Mouse (Mus musculus) forebrain, embryonic 12.5 days (tissue): Measurements from ENCODE around the gene Abcc6. TPM values are rescaled to one million over a fixed set of nuclear protein-coding genes. Genes with fewer than 3 reads are reported as not detected.
A peak's percentile ranks its signal among the peaks of the same experiment; 100 is the strongest.
"Not testable (repeated sequence)": the region's sequence is repeated elsewhere in the genome, so short reads cannot be mapped to it uniquely, and the experiment has no call there.

Experiments used
- ATAC-seq: fragments of 200-750 bp; cut with Nextera tagmentation; 2 replicates; pipeline ENCODE4 v1.8.0; 2017; ENCODE audit warnings: moderate TSS enrichment; ENCODE audit not compliant: low FRiP score
- H3K27ac ChIP-seq: fragments of 300-500 bp; sonication (generic); 2 replicates; pipeline ENCODE4 v1.5.1; 2016; ENCODE audit warnings: mild to moderate bottlenecking
- H3K27me3 ChIP-seq: fragments of 300-500 bp; sonication (generic); 2 replicates; pipeline ENCODE4 v1.6.1; 2016; ENCODE audit warnings: mild to moderate bottlenecking
- H3K36me3 ChIP-seq: fragments of 300-500 bp; sonication (generic); replicated peaks from 2 replicates; pipeline ENCODE4 v1.6.1; 2016; ENCODE audit warnings: mild to moderate bottlenecking
- H3K4me1 ChIP-seq: fragments of 300-500 bp; sonication (generic); 2 replicates; pipeline ENCODE4 v1.6.1; 2016
- H3K4me2 ChIP-seq: fragments of 300-500 bp; sonication (generic); 2 replicates; pipeline ENCODE4 v1.6.1; 2016; ENCODE audit warnings: mild to moderate bottlenecking, moderate library complexity
- H3K4me3 ChIP-seq: fragments of 300-500 bp; sonication (generic); replicated peaks from 2 replicates; pipeline ENCODE4 v1.5.1; 2016; ENCODE audit warnings: mild to moderate bottlenecking
- H3K9ac ChIP-seq: fragments of 300-500 bp; sonication (generic); 2 replicates; pipeline ENCODE4 v1.6.1; 2016; ENCODE audit warnings: mild to moderate bottlenecking
- H3K9me3 ChIP-seq: fragments of 300-500 bp; sonication (generic); 2 replicates; pipeline ENCODE4 v1.6.1; 2016
- WGBS: fragments of 180-500 bp; shearing (Covaris S2); methylation state at CpG from one replicate; pipeline ENCODE4 v1.1.7; 2016; 5-methylcytosine and 5-hydroxymethylcytosine counted together
- polyA plus RNA-seq: library from polyadenylated mRNA; unstranded; fragments of >200 nt; fragmentation: Nextera tagmentation; extraction: Ambion mirVana; gene quantifications from 2 replicates; pipeline ENCODE4 v1.2.1, GENCODE M21; 2016

Gene Abcc6
- polyA plus RNA-seq, 1 experiment from 2014 or later: 0.10 TPM

DNA sequence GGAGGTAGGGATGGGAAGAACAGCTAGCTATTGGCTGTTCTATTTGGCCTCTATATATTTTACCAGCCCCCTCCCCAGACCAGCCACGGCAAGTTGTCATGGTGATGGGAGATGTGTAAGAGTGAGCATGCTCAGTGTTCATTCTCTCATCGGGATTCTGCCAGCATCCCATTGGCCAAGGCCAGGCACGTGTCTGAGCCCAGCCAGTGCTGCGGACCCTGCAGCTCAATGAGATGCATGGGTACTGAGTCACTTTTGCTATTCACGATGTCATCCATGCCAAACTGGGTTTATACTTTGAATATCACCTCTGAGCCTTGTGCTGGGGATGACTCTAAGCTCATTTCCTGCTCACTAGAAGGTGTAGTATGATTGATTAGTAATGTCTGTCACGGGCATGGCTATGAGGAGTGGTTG lies 56.8 kb downstream of the Abcc6 start:
- no peak overlapping the region for H3K9ac ChIP-seq
- H3K9me3 ChIP-seq: no peaks in the 10 kb centered on the region
- H3K27me3 ChIP-seq: 0 out of 2 replicates have a peak, but pooled peaks cover 5% of the 10 kb centered on the region
- 0 out of 2 replicates have a peak, but pooled peaks have one; percentile 55 for ATAC-seq
- no peaks in the 10 kb centered on the region for H3K4me1 ChIP-seq
- H3K4me3 ChIP-seq: no peak overlapping the region
- H3K4me2 ChIP-seq: no peak overlapping the region
- H3K27ac ChIP-seq: no peak overlapping the region
- WGBS: 81% methylated on average over 6 of the region's 6 CpGs
- H3K36me3 ChIP-seq: no peaks in the 10 kb centered on the region

GRCm38 (mm10) chr7:45971831-45972723 lies 58.0 kb downstream of the Abcc6 start:
- no peak overlapping the region for H3K27ac ChIP-seq
- no peaks in the 10 kb centered on the region for H3K4me1 ChIP-seq
- WGBS: 82% methylated on average over 11 of the region's 11 CpGs
- no peaks in the 10 kb centered on the region for H3K9me3 ChIP-seq
- no peak overlapping the region for H3K4me3 ChIP-seq
- no peak overlapping the region for H3K4me2 ChIP-seq
- H3K9ac ChIP-seq: no peak overlapping the region
- no peaks in the 10 kb centered on the region for H3K36me3 ChIP-seq
- H3K27me3 ChIP-seq: 0 out of 2 replicates have a peak, but pooled peaks cover 3% of the 10 kb centered on the region
- ATAC-seq: no peak

DNA sequence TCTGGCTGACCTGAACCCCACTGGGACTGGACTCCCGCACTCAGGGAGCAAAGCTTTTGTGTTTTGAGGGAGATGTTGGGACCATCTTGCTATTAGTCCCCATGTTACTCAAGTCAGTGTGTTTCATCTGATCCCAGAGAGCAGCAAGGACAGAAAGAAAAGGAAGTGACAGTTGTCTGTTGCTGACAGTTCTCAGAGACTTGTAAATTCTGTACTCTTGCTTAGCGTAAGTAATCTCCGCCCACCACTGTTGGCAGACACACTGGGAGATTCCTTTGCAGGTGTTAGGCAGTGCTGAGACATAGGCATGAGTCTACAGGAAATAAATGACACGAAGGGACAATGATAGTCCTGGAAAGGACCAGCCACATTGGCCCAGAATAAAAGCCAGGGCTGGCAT lies 73.5 kb downstream of the Abcc6 start:
- Histone ChIP-seq H3K27ac (no peak overlapping the region), H3K4me1 (no peaks in the 10 kb centered on the region), H3K9ac (no peak overlapping the region), H3K9me3 (no peaks in the 10 kb centered on the region), H3K36me3 (no peaks in the 10 kb centered on the region), H3K4me2 (no peak overlapping the region), H3K27me3 (no peaks in the 10 kb centered on the region), H3K4me3 (no peak overlapping the region)
- no peak for ATAC-seq
- WGBS: 70% methylated on average over 4 of the region's 4 CpGs

GRCm38 (mm10) chr7:45949061-45949460 lies 81.0 kb downstream of the Abcc6 start:
- Histone ChIP-seq H3K4me2 (no peak overlapping the region), H3K9me3 (no peaks in the 10 kb centered on the region), H3K9ac (no peak overlapping the region), H3K4me3 (no peak overlapping the region), H3K27me3 (no peaks in the 10 kb centered on the region), H3K27ac (no peak overlapping the region), H3K36me3 (no peaks in the 10 kb centered on the region), H3K4me1 (no peaks in the 10 kb centered on the region)
- WGBS: 84% methylated on average over 4 of the region's 4 CpGs
- no peak for ATAC-seq

- not testable (repeated sequence) for H3K36me3 ChIP-seq, H3K4me1 ChIP-seq, H3K9me3 ChIP-seq, H3K9ac ChIP-seq, H3K27ac ChIP-seq, H3K27me3 ChIP-seq, H3K4me2 ChIP-seq, ATAC-seq, H3K4me3 ChIP-seq
- 62% methylated on average over 1 of the region's 1 CpGs for WGBS
Observed at GRCm38 (mm10) chr7:45943280-45943679, 86.8 kb downstream of the Abcc6 start.

GRCm38 (mm10) chr7:45941986-45942385 lies 88.1 kb downstream of the Abcc6 start:
- no peaks in the 10 kb centered on the region for H3K27me3 ChIP-seq
- H3K9me3 ChIP-seq: no peaks in the 10 kb centered on the region
- no peak overlapping the region for H3K9ac ChIP-seq
- no peaks in the 10 kb centered on the region for H3K4me1 ChIP-seq
- no peak overlapping the region for H3K4me3 ChIP-seq
- H3K36me3 ChIP-seq: no peaks in the 10 kb centered on the region
- 82% methylated on average over 9 of the region's 9 CpGs for WGBS
- ATAC-seq: no peak
- H3K4me2 ChIP-seq: no peak overlapping the region
- no peak overlapping the region for H3K27ac ChIP-seq

DNA sequence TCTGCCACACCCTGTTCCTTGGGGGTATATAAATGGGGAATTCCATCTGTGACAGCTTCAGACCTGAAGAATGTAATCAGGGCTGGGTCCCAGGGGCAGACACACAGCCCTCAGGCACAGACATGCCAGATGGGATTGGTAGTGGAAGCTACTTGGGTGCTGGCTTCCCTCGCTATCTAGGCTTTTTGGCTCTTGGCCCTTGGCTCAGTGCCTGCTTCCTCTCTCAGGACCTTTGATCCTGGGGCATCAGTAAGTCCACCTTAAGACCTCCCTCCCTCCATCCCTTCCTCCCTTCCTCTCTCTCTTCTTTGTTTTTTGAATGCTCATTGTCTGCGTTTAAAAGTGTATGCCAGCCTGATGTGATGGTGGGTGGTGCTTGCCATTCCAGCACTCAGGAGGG lies 90.3 kb downstream of the Abcc6 start:
- Histone ChIP-seq H3K27me3 (no peaks in the 10 kb centered on the region; the same call in 1 of the 2 replicates), H3K4me3 (no peak overlapping the region), H3K9me3 (no peaks in the 10 kb centered on the region), H3K9ac (no peak overlapping the region), H3K36me3 (no peaks in the 10 kb centered on the region), H3K27ac (no peak overlapping the region), H3K4me2 (no peak overlapping the region), H3K4me1 (no peaks in the 10 kb centered on the region)
- WGBS: 30% methylated on average over 2 of the region's 2 CpGs
- no peak for ATAC-seq

GRCm38 (mm10) chr7:45935114-45935513 lies 95.0 kb downstream of the Abcc6 start:
- Histone ChIP-seq H3K9ac (no peak overlapping the region), H3K4me2 (no peak overlapping the region), H3K4me1 (no peaks in the 10 kb centered on the region), H3K36me3 (no peaks in the 10 kb centered on the region), H3K4me3 (no peak overlapping the region), H3K27ac (no peak overlapping the region), H3K9me3 (no peaks in the 10 kb centered on the region), H3K27me3 (no peaks in the 10 kb centered on the region; the same call in 1 of the 2 replicates)
- 35% methylated on average over 7 of the region's 7 CpGs for WGBS
- ATAC-seq: 0 out of 2 replicates have a peak, but pooled peaks have one; percentile 46

DNA sequence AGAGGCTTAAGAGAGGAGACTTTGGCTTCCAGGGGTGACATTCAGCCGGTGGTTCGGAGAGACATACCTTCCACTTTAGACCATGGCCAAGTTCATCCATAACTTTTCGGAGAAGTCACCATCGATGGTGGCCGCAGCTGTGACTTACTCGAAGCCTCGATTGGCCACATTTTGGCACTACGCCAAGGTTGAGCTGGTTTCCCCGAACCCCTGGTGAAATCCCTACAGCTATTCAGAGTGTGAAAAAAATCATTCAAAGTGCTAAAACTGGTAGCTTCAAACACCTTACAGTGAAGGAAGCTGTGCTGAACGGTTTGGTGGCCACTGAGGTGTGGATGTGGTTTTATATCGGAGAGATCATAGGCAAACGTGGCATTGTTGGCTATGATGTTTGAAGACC lies 96.3 kb downstream of the Abcc6 start:
- WGBS: 97% methylated on average over 12 of the region's 12 CpGs
- H3K36me3 ChIP-seq, H3K9ac ChIP-seq, ATAC-seq, H3K27me3 ChIP-seq, H3K4me3 ChIP-seq, H3K4me1 ChIP-seq, H3K4me2 ChIP-seq, H3K27ac ChIP-seq, H3K9me3 ChIP-seq: not testable (repeated sequence)

DNA sequence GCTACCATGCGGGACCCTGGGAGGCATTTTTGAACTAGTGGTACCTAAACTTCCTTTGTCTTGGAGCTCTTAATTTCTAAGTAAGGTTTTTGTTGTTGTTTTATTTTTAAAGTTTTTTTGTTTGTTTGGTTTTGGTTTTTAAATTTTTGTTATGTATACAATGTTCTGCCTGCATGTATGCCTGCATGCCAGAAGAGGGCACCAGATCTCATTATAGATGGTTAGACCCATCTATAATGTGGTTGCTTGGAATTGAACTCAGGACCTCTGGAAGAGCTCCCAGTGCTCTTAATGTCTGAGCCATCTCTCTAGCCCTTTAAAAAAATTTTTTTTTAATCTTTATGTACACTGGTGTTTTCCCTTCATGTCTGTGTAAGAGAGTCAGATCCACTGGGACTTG lies 100.4 kb downstream of the Abcc6 start:
- H3K27ac ChIP-seq: no peak overlapping the region
- no peak overlapping the region for H3K4me3 ChIP-seq
- H3K9me3 ChIP-seq: no peaks in the 10 kb centered on the region
- H3K9ac ChIP-seq: no peak overlapping the region
- no peaks in the 10 kb centered on the region for H3K36me3 ChIP-seq
- no peak overlapping the region for H3K4me2 ChIP-seq
- ATAC-seq: no peak
- no peaks in the 10 kb centered on the region for H3K4me1 ChIP-seq
- peaks cover 18% of the 10 kb centered on the region for H3K27me3 ChIP-seq
- WGBS: 80% methylated on average over 1 of the region's 1 CpGs

DNA sequence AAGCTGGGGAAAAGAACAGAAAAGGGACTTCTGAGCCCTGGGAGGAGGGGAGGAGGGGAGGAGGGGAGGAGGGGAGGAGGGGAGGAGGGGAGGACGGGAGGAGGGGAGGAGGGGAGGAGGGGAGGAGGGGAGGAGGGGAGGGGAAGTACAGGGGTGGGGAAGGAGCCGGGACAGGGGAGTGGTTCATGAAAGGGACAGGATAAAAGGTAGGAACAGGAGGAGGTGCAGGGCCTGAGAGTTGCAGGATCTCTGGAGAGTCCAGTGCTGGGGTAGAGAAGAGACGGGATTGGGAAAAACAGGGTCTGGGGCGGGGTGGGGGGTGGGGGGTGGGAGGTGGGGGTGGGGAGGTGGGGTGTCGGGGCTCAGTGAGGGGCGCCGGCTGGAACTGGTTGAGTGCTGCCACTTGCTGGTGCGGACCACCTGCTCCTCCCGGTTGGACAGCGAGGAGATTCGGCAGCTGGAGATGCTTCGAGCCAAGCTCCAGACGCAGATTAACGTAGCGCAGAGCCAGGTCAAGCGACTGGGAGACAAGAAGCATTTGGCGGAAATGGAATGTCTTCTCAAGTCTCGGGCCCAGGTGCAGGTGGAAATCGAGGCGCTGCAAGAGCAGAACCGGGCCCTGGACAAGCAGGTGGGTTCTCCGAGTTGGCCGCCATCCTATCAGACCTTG lies 101.3 kb downstream of the Abcc6 start:
- Histone ChIP-seq H3K36me3 (no peaks in the 10 kb centered on the region), H3K27ac (no peak overlapping the region), H3K9ac (0 out of 2 replicates have a peak overlapping the region, but pooled peaks have one; percentile 29), H3K27me3 (peaks cover 18% of the 10 kb centered on the region), H3K4me1 (0 out of 2 replicates have a peak, but pooled peaks cover 3% of the 10 kb centered on the region), H3K4me2 (peak overlapping the region; percentile 35), H3K4me3 (peak overlapping the region; percentile 7; the same call in 1 of the 2 replicates), H3K9me3 (no peaks in the 10 kb centered on the region)
- WGBS: 11% methylated on average over 16 of the region's 23 CpGs
- ATAC-seq: no peak

GRCm38 (mm10) chr7:45924429-45924816 lies 105.7 kb downstream of the Abcc6 start:
- Histone ChIP-seq H3K9me3 (no peaks in the 10 kb centered on the region), H3K4me2 (peak overlapping the region; percentile 58), H3K4me3 (peak overlapping the region; percentile 41), H3K9ac (no peak overlapping the region), H3K27me3 (peaks cover 33% of the 10 kb centered on the region), H3K36me3 (no peaks in the 10 kb centered on the region), H3K4me1 (peaks cover 11% of the 10 kb centered on the region), H3K27ac (no peak overlapping the region)
- WGBS: 14% methylated on average over 14 of the region's 14 CpGs
- ATAC-seq: no peak
